Mouse (Mus musculus) Muller cell, postnatal 12 days (primary cell): ENCODE data around the gene Prdm1.

ENCODE experiments used
- DNase-seq: peaks from one replicate; pipeline ENCODE4 v3.0.0-alpha.2; 2015; ENCODE audit errors: inconsistent ontology term

Gene Prdm1

GRCm38 (mm10) chr10:44420211-44420610 is 108.1 kb downstream of the Prdm1 start:
- peak; percentile 57 for DNase-seq

GRCm38 (mm10) chr10:44418901-44419300 is 109.4 kb downstream of the Prdm1 start:
- DNase-seq, result no peak

- no peak for DNase-seq
These were observed 112.7 kb downstream of the Prdm1 start for GRCm38 (mm10) chr10:44415576-44415975.

- DNase-seq, result no peak
These were observed 118.3 kb downstream of the Prdm1 start for GRCm38 (mm10) chr10:44409958-44410357.

- no peak for DNase-seq
These were observed 119.2 kb downstream of the Prdm1 start for GRCm38 (mm10) chr10:44409054-44409453.

GRCm38 (mm10) chr10:44403415-44403814 is 124.9 kb downstream of the Prdm1 start:
- no peak for DNase-seq

- DNase-seq, result no peak
These were observed 126.7 kb downstream of the Prdm1 start for GRCm38 (mm10) chr10:44401600-44401999.

GRCm38 (mm10) chr10:44400602-44401001 is 127.7 kb downstream of the Prdm1 start:
- peak; percentile 14 for DNase-seq

- no peak for DNase-seq
These were observed 128.2 kb downstream of the Prdm1 start for GRCm38 (mm10) chr10:44400119-44400518.

- no peak for DNase-seq
These were observed 135.4 kb downstream of the Prdm1 start for GRCm38 (mm10) chr10:44392855-44393254.

- DNase-seq, result no peak
These were observed 136.6 kb downstream of the Prdm1 start for GRCm38 (mm10) chr10:44391509-44392290.

- no peak for DNase-seq
These were observed 138.0 kb downstream of the Prdm1 start for GRCm38 (mm10) chr10:44390286-44390685.

GRCm38 (mm10) chr10:44388706-44389233 is 139.5 kb downstream of the Prdm1 start:
- DNase-seq, result no peak
